Mouse (Mus musculus) bone marrow macrophage, adult 2 months (primary cell): ENCODE results near the gene Baz2b.

Source experiments
- CTCF ChIP-seq: IDR thresholded peaks from 2 replicates; pipeline ENCODE4 v1.5.1; 2012; ENCODE audit warnings: low read depth, mild to moderate bottlenecking, low read length, moderate library complexity
- POLR2A ChIP-seq: IDR thresholded peaks from 2 replicates; pipeline ENCODE4 v1.6.1; 2012; ENCODE audit warnings: mild to moderate bottlenecking, low read depth, low read length, borderline replicate concordance

DNA sequence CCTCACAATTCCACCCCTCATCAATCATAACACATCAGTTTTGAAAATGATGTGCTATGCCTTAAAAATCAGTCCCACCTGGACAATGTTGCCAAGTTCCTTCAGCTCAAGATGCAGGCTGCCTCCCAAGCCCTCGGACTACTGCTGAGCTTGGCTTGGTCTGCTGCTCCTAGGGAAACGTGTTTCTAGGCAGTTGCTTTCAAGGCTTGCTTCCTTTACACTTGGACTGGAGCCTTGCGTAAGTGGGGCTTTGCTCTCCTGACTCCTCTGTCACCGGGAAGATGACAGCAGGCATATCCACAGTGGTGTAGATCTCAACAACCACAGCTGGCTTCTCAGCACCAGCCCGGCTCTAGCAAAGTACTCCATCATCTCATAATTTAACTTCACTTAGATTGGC lies 138.7 kb downstream of the Baz2b start:
- TF ChIP-seq CTCF (no peak), POLR2A (no peak)
